Mouse (Mus musculus) kidney, embryonic 14.5 days (tissue): ENCODE data around the gene Zic5. TPM values are rescaled to one million over a fixed set of nuclear protein-coding genes. Genes with fewer than 3 reads are reported as not detected.

Experiments used
- ATAC-seq: fragments of 200-750 bp; cut with Nextera tagmentation; 2 replicates; pipeline ENCODE4 v1.8.0; 2017; ENCODE audit warnings: moderate number of reproducible peaks, mild to moderate bottlenecking, moderate TSS enrichment, moderate library complexity; ENCODE audit not compliant: low FRiP score, low TSS enrichment
- H3K27ac ChIP-seq: fragments of 300-500 bp; sonication (generic); 2 replicates; pipeline ENCODE4 v1.5.1; 2014; ENCODE audit warnings: low read depth, mild to moderate bottlenecking, low read length, moderate library complexity, mixed read lengths
- H3K27me3 ChIP-seq: fragments of 300-500 bp; sonication (generic); 2 replicates; pipeline ENCODE4 v1.6.1; 2014; ENCODE audit warnings: mild to moderate bottlenecking, low read length; ENCODE audit not compliant: control insufficient read depth, insufficient read depth
- H3K36me3 ChIP-seq: fragments of 300-500 bp; sonication (generic); 2 replicates; pipeline ENCODE4 v1.6.1; 2014; ENCODE audit warnings: low read length, mixed read lengths; ENCODE audit not compliant: control insufficient read depth, insufficient read depth
- H3K4me1 ChIP-seq: fragments of 300-500 bp; sonication (generic); 2 replicates; pipeline ENCODE4 v1.6.1; 2014; ENCODE audit warnings: low read length, mixed read lengths; ENCODE audit not compliant: control insufficient read depth, insufficient read depth
- H3K4me2 ChIP-seq: fragments of 300-500 bp; sonication (generic); replicated peaks from 2 replicates; pipeline ENCODE4 v1.6.1; 2014; ENCODE audit warnings: low read depth, mild to moderate bottlenecking, low read length
- H3K4me3 ChIP-seq: fragments of 300-500 bp; sonication (generic); 2 replicates; pipeline ENCODE4 v1.5.1; 2014; ENCODE audit warnings: mild to moderate bottlenecking, low read length
- H3K9ac ChIP-seq: fragments of 300-500 bp; sonication (generic); 2 replicates; pipeline ENCODE4 v1.6.1; 2014; ENCODE audit warnings: low read depth, mild to moderate bottlenecking, low read length, moderate library complexity
- H3K9me3 ChIP-seq: fragments of 300-500 bp; sonication (generic); 2 replicates; pipeline ENCODE4 v1.6.1; 2016; ENCODE audit warnings: low read length; ENCODE audit not compliant: control insufficient read depth
- WGBS: fragments of 180-500 bp; shearing (Covaris S2); extraction: QIAGEN DNeasy Blood & Tissue Kit; methylation state at CpG from one replicate; pipeline ENCODE4 v1.1.7; 2014; 5-methylcytosine and 5-hydroxymethylcytosine counted together
- polyA plus RNA-seq: library from polyadenylated mRNA; unstranded; fragments of >200 nt; fragmentation: Nextera tagmentation; extraction: Ambion mirVana; gene quantifications from 2 replicates; pipeline ENCODE4 v1.2.1, GENCODE M21; 2014

Gene Zic5
- polyA plus RNA-seq, 1 experiment from 2014 or later: 0.07 TPM

- Histone ChIP-seq H3K27me3 (peaks cover 96% of the 10 kb centered on the region), H3K9me3 (no peaks in the 10 kb centered on the region), H3K4me3 (no peak overlapping the region), H3K9ac (no peak overlapping the region), H3K4me1 (no peaks in the 10 kb centered on the region), H3K36me3 (no peaks in the 10 kb centered on the region), H3K27ac (no peak overlapping the region), H3K4me2 (no peak overlapping the region)
- 2% methylated on average over 38 of the region's 38 CpGs for WGBS
- ATAC-seq: no peak
Measured at GRCm38 (mm10) chr14:122482081-122483023, 16.9 kb upstream of the Zic5 start.

GRCm38 (mm10) chr14:122481181-122481580 is 15.7 kb upstream of the Zic5 start:
- H3K27ac ChIP-seq: no peak overlapping the region
- H3K4me1 ChIP-seq: no peaks in the 10 kb centered on the region
- no peak overlapping the region for H3K9ac ChIP-seq
- no peaks in the 10 kb centered on the region for H3K9me3 ChIP-seq
- no peak for ATAC-seq
- no peak overlapping the region for H3K4me2 ChIP-seq
- no peak overlapping the region for H3K4me3 ChIP-seq
- WGBS: 2% methylated on average over 15 of the region's 15 CpGs
- H3K36me3 ChIP-seq: no peaks in the 10 kb centered on the region
- H3K27me3 ChIP-seq: peaks cover 96% of the 10 kb centered on the region

GRCm38 (mm10) chr14:122480355-122480754 is 14.9 kb upstream of the Zic5 start:
- Histone ChIP-seq H3K36me3 (no peaks in the 10 kb centered on the region), H3K4me3 (no peak overlapping the region), H3K27ac (no peak overlapping the region), H3K4me1 (0 out of 2 replicates have a peak, but pooled peaks cover 5% of the 10 kb centered on the region), H3K4me2 (no peak overlapping the region), H3K9ac (no peak overlapping the region), H3K9me3 (no peaks in the 10 kb centered on the region), H3K27me3 (peaks cover 96% of the 10 kb centered on the region)
- 2% methylated on average over 2 of the region's 2 CpGs for WGBS
- no peak for ATAC-seq

- no peak overlapping the region for H3K4me3 ChIP-seq
- no peak for ATAC-seq
- peaks cover 11% of the 10 kb centered on the region; the same call in 1 of the 2 replicates for H3K4me1 ChIP-seq
- WGBS: 16% methylated on average over 17 of the region's 17 CpGs
- H3K36me3 ChIP-seq: no peaks in the 10 kb centered on the region
- H3K9me3 ChIP-seq: no peaks in the 10 kb centered on the region
- no peak overlapping the region for H3K9ac ChIP-seq
- no peak overlapping the region for H3K4me2 ChIP-seq
- peaks cover 96% of the 10 kb centered on the region for H3K27me3 ChIP-seq
- no peak overlapping the region for H3K27ac ChIP-seq
Measured at GRCm38 (mm10) chr14:122479461-122480109, 14.1 kb upstream of the Zic5 start.

- peaks cover 96% of the 10 kb centered on the region for H3K27me3 ChIP-seq
- peaks cover 11% of the 10 kb centered on the region; the same call in 1 of the 2 replicates for H3K4me1 ChIP-seq
- no peaks in the 10 kb centered on the region for H3K36me3 ChIP-seq
- under 1% methylated on average over 22 of the region's 22 CpGs for WGBS
- H3K9ac ChIP-seq: no peak overlapping the region
- H3K4me2 ChIP-seq: no peak overlapping the region
- no peak for ATAC-seq
- no peaks in the 10 kb centered on the region for H3K9me3 ChIP-seq
- H3K4me3 ChIP-seq: no peak overlapping the region
- H3K27ac ChIP-seq: no peak overlapping the region
Measured at GRCm38 (mm10) chr14:122478574-122479011, 13.1 kb upstream of the Zic5 start.

GRCm38 (mm10) chr14:122477971-122478573 is 12.6 kb upstream of the Zic5 start:
- 2% methylated on average over 9 of the region's 9 CpGs for WGBS

GRCm38 (mm10) chr14:122477261-122477671 is 11.8 kb upstream of the Zic5 start:
- H3K4me2 ChIP-seq: no peak overlapping the region

More at GRCm38 (mm10) chr14:122477971-122478573, 12.6 kb upstream of the Zic5 start:
- H3K9ac ChIP-seq: no peak overlapping the region
- H3K4me3 ChIP-seq: no peak overlapping the region
- no peak overlapping the region for H3K27ac ChIP-seq
- H3K27me3 ChIP-seq: peaks cover 96% of the 10 kb centered on the region
- H3K36me3 ChIP-seq: no peaks in the 10 kb centered on the region
- no peak overlapping the region for H3K4me2 ChIP-seq
- no peaks in the 10 kb centered on the region for H3K9me3 ChIP-seq
- H3K4me1 ChIP-seq: peaks cover 11% of the 10 kb centered on the region; the same call in 1 of the 2 replicates
- ATAC-seq: no peak

GRCm38 (mm10) chr14:122476822-122477215 is 11.3 kb upstream of the Zic5 start:
- Histone ChIP-seq H3K36me3 (no peaks in the 10 kb centered on the region), H3K27me3 (peaks cover 94% of the 10 kb centered on the region), H3K4me3 (no peak overlapping the region), H3K4me1 (peaks cover 11% of the 10 kb centered on the region; the same call in 1 of the 2 replicates), H3K4me2 (no peak overlapping the region), H3K9me3 (no peaks in the 10 kb centered on the region), H3K9ac (no peak overlapping the region), H3K27ac (no peak overlapping the region)
- no peak for ATAC-seq
- 1% methylated on average over 18 of the region's 18 CpGs for WGBS

More at GRCm38 (mm10) chr14:122477261-122477671, 11.8 kb upstream of the Zic5 start:
- peaks cover 11% of the 10 kb centered on the region; the same call in 1 of the 2 replicates for H3K4me1 ChIP-seq
- peaks cover 96% of the 10 kb centered on the region for H3K27me3 ChIP-seq
- WGBS: under 1% methylated on average over 20 of the region's 20 CpGs
- no peaks in the 10 kb centered on the region for H3K36me3 ChIP-seq
- H3K27ac ChIP-seq: no peak overlapping the region
- no peak overlapping the region for H3K4me3 ChIP-seq
- ATAC-seq: no peak
- no peaks in the 10 kb centered on the region for H3K9me3 ChIP-seq
- H3K9ac ChIP-seq: no peak overlapping the region
